Mouse (Mus musculus) liver, postnatal 0 days (tissue): ENCODE results near the gene Gm43552.

Source experiments
- CTCF ChIP-seq: sonication (generic); IDR thresholded peaks from 2 replicates; pipeline ENCODE4 v1.5.1; 2016; ENCODE audit warnings: antibody characterized with exemption, low read depth
- EP300 ChIP-seq: IDR thresholded peaks from 2 replicates; pipeline ENCODE4 v1.6.1; 2016; ENCODE audit warnings: antibody characterized with exemption, low read depth, mild to moderate bottlenecking

DNA sequence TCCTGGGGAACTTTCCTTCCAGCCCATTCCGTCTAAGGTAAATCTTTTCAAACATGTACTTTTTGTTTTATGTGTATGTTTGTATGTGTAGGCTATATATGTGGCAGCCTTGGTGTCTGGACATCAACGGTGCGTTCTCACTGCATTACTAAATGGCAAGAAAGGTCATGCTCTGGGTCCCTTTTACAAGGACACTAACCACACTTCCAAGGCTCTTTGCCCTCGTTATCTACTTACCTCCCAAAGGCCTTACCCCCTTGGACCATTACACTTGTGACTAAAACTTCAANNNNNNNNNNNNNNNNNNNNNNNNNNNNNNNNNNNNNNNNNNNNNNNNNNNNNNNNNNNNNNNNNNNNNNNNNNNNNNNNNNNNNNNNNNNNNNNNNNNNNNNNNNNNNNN is 9.6 kb downstream of the Gm43552 start:
- no peak for TF ChIP-seq CTCF
- TF ChIP-seq EP300: no peak
